Mouse (Mus musculus): ENCODE measurements around the gene Dennd6b.

- TF ChIP-seq TAL1 (IDR thresholded peaks at IDR 0.05; ENCODE audit: low read length) (no peak), GABPA (IDR thresholded peaks at IDR 0.05; ENCODE audit: low read depth, low read length) (no peak)
Measured at GRCm38 (mm10) chr15:89211716-89212461, 15.6 kb upstream of the Dennd6b start.

All from MEL (cell line).